Mouse (Mus musculus): Measurements from ENCODE around the gene Thumpd3.

Thumpd3 gene

DNA sequence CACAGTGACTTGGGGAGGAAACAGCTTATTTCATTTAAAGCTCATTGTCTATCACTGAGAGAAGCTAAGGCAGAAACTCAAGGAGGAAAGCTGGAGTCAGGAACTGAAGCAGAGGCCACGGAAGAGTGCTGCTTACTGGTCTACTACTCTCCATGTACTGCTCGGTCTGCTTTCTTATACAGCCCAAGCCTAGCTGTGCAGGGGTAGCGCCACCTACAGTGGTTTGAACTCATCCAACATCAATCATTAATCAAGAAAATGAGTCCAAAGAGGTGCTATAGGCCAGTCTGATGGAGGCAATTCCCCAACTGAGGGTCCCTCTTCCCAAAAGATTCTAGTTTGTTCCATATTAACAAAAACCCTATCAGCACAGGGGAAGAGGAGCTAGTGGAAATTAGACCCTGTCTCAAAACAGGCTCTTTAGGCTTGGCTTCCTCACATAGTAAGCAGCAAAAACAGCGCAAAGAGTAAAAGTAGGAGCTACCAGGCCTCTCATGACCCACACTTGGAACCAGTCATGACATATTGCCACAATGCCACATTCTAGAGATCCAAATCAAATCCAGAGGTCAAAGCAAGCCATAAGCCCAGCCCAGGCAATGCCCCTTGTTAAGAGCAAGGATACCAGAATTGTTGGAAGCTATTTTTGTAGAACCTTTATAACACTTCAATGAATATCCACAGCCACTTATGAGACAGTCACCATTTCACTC lies 9.4 kb upstream of the Thumpd3 start:
- DNase-seq (ENCODE audit: extremely low read depth, low read depth): no peak

DNA sequence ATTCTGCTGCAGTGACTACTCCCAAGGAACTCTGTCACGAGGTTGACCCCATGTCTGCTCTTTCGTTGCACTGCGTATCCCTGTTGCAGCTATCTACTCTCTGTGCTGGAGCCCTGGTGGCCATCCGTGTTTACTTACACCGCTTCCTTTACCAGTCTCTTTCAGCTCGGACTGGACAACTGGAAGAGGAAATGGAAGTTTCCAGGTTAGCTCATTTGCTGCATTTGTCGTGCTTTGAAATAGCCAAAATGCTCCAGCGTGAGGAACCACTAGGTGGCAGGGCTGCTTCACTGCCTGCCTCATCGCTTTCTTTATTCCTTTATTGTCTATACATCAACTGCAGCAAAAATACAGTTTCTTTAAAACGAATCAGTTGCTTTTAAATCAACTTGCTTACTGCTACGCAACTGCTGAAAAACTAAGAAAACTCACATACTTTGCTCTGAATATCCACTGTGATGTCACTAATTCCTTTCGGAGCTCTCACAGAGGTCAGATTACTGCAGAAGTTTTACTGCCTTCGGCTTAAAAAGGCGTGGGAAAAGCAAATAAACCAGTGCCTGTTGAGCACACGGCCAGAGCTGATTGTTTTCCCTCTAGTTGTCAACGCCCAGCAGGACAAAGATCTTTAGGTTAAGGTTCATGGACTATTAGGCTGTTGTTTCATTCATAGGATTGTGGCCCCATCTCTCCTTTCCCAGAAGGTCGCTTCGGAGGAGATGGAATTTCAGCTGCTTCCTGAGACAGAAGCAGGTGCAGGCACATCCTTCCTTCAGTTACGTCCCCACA lies 7.9 kb upstream of the Thumpd3 start:
- peak; percentile 72 for DNase-seq (ENCODE audit: extremely low read depth, low read depth)

- DNase-seq (ENCODE audit: extremely low read depth, low read depth): no peak
These were observed 7.3 kb upstream of the Thumpd3 start for GRCm38 (mm10) chr6:113038735-113039058.

GRCm38 (mm10) chr6:113040319-113040718 lies 5.7 kb upstream of the Thumpd3 start:
- DNase-seq (ENCODE audit: extremely low read depth, low read depth): no peak

- peak; percentile 98 for DNase-seq (ENCODE audit: extremely low read depth, low read depth)
These were observed 4.6 kb upstream of the Thumpd3 start for GRCm38 (mm10) chr6:113041215-113041990.

DNA sequence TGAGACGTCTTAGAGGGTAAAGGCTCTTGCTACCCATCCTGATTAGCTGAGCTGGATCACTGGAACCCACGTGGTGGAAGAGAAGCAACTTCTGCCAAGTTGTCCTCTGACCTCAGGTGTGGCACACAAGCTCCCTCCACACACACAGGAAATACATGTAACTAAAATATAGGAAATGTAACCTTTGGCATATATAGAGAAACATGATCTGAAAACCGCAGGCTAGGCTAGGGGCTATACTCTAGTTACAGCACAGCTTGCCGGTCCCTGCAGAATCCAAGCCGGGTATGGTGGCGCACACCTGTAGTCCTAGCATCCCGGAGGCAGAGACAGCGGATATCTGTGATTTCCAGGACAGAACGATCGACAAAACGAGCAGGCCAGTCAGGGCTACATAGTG lies 450 bp upstream of the Thumpd3 start:
- DNase-seq (ENCODE audit: extremely low read depth, low read depth): peak; percentile 49

DNA sequence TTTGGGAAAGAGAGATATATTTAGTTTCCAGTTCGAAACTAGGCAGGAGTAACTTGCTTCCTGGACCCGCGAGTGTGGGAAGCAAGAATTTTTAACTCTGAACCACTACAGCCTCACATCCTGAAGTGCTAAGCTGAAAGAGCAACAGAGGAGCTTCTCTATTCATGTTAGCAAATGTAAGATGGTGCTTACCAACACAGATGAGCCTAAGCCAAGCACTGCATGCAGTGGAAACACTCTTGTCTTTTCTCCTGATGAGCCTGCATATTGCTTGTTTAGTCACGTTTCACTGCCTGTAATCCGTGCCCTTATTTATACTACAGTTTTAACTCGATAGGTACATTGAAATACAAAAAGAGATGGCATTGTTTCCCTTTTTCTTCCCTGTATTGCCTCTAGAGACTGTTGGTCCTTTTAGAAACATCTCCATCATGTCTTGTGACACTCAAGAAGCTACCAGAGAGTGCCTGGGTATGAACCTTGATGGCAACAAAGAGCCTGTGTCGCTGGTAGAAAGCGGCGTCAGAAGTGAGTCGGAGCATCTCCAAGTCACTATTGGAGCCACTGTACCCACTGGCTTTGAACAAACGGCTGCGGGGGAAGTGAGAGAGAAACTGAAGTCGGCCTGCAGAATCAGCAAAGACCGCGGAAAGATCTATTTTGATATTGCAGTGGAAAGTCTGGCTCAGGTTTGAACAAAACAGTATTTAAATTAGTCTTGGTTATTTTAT lies 1.2 kb downstream of the Thumpd3 start:
- peak; percentile 66 for DNase-seq (ENCODE audit: extremely low read depth, low read depth)

GRCm38 (mm10) chr6:113048371-113048770 lies 2.3 kb downstream of the Thumpd3 start:
- no peak for DNase-seq (ENCODE audit: extremely low read depth, low read depth)

GRCm38 (mm10) chr6:113049159-113049558 lies 3.1 kb downstream of the Thumpd3 start:
- no peak for DNase-seq (ENCODE audit: extremely low read depth, low read depth)

GRCm38 (mm10) chr6:113052972-113053371 lies 6.9 kb downstream of the Thumpd3 start:
- DNase-seq (ENCODE audit: extremely low read depth, low read depth): no peak

DNA sequence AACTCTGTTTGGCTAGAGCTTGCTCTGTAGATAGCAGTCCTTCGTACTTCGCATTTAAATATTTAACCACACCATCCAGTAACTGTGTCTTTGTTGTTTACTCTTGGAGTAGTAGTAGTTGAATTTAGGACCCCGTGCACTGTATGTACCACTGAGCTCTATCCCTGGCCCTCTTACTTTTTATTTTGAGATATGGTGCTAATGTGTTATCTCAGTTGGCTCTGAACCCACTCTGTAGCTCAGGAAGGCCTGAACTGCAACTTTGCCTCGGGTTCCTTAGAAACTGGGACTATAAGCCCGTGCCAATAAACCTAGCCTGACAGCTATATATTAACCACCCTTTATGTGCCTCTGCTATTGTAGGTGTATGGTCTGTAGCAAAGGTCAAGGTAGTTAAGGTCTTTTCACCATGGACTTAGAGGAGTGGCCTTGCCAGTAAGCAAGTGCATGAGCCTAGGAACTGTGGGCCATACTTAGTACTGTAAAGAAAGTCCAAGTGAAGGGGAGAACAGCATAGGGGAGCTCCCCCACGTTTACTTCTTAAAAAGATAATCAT lies 8.6 kb downstream of the Thumpd3 start:
- DNase-seq (ENCODE audit: extremely low read depth, low read depth): no peak

DNA sequence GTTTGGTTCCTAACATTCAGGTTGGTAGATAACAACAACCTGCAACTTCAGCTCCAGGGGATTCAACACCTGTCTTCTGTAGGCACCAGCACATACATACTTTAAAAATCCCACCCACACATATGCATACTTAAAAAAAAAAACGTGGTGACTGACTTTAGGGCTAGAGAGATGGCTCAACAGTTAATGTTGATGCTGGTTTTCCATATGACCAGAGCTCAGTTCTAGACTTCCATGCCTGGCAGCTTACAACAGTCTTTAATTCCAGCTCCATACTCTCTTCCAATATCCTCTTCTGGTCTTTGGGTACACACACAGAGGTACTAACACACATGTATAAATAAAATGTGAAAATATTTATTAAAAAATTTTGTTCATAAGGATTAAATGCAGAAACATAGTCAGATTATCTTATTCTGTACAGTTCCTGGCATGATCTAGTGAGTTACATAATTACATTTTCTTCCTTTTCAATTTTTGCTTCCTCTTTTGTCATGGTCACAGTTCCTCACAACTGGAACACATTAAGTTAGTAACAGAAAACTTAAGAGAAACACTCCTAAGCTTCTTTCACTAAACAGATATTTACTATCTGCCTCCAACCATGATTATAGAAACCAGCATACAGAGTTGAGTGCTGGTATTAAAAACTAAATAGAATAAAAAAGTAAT lies 15.0 kb downstream of the Thumpd3 start:
- no peak for DNase-seq (ENCODE audit: extremely low read depth, low read depth)

DNA sequence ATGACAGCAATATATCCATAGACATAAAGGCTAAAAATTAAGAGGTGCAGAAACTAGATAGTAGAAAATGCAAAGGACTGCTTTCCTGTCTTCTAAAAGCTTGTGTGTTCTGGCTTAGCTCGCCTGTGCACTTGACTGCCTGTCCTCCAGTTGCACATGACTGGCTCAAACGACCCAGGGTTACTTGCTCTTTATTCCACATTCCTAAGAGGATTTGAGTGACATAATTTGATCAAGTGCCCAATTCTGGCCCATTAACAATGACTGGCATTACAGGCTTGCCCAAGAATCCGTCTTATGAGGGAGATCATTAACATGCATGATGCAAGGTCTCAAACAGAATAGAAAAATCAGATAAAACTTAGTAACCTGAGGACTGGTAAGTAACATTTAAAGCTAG lies 16.2 kb downstream of the Thumpd3 start:
- DNase-seq (ENCODE audit: extremely low read depth, low read depth): no peak

- no peak for DNase-seq (ENCODE audit: extremely low read depth, low read depth)
These were observed 17.3 kb downstream of the Thumpd3 start for GRCm38 (mm10) chr6:113063363-113063762.

- no peak for DNase-seq (ENCODE audit: extremely low read depth, low read depth)
These were observed 19.2 kb downstream of the Thumpd3 start for GRCm38 (mm10) chr6:113065186-113065585.

DNA sequence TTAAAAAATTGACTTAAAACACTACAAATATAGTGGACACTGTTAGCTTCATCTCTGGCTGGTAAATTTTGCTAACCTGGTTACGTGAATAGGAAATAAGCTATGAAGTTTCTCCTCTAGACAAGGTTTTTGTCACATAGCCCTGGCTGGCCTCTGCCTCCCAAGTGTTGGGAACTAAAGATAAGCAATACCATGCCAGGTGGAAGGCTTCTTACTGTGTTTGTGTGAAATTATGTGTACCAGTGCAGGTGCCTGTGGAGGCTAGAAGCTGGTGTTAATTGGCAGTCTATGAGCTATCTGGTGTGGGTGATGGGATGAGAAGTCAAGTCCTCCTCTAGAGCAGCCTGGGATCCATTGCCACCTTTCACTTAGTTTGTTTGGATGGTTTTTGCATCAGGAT lies 23.1 kb downstream of the Thumpd3 start:
- DNase-seq (ENCODE audit: extremely low read depth, low read depth): no peak

DNA sequence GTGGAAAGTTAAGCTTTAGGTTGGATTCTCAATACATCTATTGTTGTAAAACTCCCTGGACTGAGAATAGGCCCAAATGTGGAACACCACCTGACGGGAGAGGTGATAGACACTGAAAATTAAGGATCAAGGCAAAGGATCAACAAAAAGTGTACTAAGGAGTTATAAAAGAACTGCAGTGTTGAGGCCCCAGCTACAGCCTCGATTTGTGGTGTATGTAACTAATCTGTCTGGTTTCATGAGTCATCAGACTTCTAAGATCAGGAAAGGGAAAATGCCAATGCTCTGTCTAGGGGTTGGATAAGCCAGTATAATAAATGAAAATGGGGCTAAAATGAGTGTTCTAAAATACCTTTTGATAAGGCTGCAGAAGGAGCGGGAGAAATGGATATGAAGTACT lies 29.2 kb downstream of the Thumpd3 start:
- peak; percentile 47 for DNase-seq (ENCODE audit: extremely low read depth, low read depth)

- DNase-seq (ENCODE audit: extremely low read depth, low read depth): peak; percentile 96
These were observed 30.1 kb downstream of the Thumpd3 start for GRCm38 (mm10) chr6:113076012-113076685.

GRCm38 (mm10) chr6:113076686-113077516 lies 30.9 kb downstream of the Thumpd3 start, which contains the start of gene Setd5:
Gene Setd5 (plus strand): TSS chr6:113077365.
- DNase-seq (ENCODE audit: extremely low read depth, low read depth): peak; percentile 95

Measured in MEL-GATA-1-ER (cell line).